Mouse (Mus musculus) urinary bladder, adult 18-20 months (tissue): ENCODE measurements around the gene Nucb1.
"Not testable (repeated sequence)": the region's sequence is repeated elsewhere in the genome, so short reads cannot be mapped to it uniquely, and the experiment has no call there.

ENCODE experiments used
- DNase-seq, 2 experiments: peaks; one replicate each; pipeline ENCODE4 v3.0.0; 2022; ENCODE audit warnings: low spot score in 2 of 2, mixed read lengths in 2 of 2

The Nucb1 gene

DNA sequence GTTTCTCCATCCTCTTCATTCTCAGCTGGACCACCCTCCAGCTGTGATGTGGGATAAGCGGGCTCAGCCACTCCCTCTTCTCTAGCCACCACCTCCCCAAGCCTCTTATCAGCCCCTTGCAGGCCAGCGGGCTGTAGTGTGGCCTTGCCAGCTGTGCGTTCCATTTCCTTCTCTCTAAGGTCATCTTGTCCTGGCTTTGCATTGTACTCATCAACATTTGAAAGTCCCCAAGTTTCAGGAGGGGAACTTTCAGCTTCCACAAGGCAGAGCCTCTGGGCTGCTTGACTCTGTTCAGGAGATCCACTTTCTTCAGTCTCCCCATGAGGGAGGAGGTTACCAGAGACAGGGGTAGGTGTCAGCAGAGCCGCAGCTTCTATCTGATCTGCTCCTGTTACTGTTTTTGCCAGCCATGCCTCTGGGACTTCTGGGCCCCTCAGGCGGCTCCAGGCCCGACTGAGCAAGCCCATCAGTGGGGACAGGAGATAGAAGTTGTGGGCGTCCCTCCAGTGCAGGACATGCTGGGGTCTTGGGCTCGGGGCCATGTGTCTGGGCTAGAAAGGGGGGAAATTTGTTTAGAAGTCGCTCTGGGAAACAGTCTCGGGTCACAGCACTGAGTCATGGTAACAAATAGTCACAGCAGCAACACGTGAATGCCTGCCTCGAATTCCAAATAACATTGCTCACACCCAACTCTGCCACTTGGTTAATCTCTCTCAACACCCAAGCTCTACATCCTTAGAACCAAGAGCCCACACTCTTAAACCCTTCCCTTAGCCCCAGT, 14.8 kb upstream of the Nucb1 start:
- DNase-seq = no peak

DNA sequence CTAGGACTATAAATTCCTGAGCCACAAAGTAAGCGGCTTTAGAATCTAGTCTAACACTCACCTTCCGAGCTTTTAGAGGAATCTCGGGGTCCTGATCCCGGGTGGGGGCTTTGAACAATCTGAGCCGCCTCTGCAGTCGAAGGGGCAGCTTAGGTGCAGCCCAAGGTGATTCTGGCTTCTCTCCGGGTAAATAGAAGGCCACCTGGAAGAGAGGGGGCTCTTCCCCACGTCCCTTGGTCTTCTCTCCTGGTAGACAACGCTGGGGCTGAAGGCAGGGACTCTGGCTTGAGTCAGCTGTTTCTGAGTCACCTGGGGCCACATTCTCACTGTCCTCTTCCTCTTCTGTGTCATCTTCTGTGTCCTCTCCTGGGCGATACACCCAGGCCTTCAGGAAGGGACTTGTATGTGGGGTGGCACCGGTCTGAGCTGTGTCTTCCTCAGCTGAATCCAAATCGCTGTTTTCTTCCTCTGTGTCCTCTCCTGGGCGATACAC, 13.5 kb upstream of the Nucb1 start:
- no peak for DNase-seq

DNA sequence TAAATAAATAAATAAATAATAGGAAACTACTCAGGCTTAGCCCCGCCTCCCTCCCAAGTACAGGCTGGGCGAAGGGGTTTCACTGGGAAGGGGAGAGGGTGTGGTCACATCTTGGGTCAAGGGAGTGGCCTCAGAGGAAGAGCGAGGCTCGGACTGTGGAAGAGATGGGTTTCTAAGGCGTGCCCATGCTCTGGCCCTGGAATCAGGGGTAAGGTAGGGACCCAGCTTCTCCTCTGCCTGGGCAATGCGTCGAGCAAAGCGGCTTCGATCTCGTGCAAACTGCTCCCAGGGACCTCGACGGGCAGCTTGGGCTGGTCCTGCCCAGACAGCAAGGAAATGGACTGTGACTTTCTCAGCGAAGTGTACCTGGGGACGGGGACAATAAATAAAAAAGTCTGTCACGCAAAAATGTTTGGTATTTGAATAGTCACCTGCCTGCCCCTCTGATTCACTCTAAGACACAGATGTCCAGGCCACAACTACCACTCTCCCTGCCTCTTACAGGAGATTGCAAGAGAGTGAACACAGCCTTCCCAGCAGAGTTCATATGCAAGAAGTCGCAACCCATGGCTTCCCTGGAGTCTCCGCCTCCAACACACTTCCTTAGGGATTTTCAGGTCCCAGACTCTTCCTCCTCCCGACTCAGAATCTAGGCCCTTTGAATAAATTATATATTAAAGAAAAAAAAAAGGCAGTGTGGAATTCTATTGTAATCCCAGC, 12.9 kb upstream of the Nucb1 start:
- DNase-seq = no peak

DNA sequence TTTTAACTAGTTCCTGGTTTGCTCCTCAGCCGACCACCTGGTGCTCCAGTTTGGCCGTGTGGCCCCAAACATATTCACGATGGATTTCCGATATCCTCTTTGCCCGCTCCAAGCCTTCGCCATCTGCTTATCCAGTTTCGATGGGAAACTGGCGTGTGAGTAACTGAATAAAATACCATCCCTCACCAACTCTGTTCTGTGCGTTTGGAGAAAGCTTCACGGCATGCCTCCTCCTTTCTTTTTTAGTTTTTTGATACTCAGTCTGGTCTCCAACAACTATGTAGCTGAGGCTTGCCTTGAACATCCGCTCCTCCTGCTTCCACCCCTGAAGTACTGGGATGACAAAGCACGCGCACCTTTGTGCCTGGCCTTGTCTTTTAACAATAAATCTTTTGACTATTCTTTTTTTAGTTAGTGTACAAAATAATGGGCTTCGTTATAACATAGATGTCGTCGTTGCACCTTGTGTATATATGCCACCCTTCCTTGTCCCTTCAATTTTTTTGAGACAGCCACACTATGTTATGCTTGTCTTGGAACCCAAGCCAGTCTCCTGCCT, 12.1 kb upstream of the Nucb1 start:
- DNase-seq = no peak

DNA sequence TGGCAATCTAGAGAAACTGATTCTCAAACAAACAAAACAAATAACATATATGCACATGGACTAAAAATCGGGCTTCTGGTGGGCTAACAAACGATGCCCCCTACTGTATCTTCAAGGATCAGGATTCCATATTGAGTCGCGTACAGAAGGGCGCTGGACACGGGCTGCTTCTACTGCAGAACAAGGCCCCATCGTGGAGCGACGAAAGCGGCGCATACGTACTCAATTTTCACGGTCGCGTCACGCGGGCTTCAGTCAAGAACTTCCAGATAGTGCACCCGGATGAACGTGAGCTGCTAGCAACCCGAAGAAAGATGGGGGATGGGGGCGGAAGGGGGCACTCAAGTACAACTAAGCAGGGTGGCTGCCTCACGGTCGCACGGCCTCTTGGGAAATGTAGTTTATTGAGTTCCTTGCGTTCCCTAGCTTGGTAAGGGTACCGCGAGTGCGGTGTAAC, 11.6 kb upstream of the Nucb1 start:
- DNase-seq = peak; percentile 79 to 81

DNA sequence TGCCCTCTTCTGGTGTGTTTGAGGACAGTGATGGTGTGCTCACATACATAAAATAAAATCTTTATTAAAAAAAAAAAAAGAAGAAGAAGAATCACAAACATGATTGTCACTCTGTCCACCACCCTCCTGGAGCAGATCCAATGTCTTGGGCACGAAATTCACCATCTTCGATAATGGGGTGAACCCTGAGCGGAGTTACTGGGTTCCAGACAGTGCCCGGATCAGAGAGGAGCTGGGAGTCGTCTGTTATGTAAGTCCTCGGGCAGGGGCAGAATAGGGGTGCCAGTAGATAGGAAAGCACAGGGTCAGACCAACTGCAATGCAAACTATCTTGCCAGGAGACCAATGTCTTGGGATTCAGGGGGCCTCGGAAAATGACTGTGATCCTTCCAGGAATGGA, 10.4 kb upstream of the Nucb1 start:
- DNase-seq = no peak

DNA sequence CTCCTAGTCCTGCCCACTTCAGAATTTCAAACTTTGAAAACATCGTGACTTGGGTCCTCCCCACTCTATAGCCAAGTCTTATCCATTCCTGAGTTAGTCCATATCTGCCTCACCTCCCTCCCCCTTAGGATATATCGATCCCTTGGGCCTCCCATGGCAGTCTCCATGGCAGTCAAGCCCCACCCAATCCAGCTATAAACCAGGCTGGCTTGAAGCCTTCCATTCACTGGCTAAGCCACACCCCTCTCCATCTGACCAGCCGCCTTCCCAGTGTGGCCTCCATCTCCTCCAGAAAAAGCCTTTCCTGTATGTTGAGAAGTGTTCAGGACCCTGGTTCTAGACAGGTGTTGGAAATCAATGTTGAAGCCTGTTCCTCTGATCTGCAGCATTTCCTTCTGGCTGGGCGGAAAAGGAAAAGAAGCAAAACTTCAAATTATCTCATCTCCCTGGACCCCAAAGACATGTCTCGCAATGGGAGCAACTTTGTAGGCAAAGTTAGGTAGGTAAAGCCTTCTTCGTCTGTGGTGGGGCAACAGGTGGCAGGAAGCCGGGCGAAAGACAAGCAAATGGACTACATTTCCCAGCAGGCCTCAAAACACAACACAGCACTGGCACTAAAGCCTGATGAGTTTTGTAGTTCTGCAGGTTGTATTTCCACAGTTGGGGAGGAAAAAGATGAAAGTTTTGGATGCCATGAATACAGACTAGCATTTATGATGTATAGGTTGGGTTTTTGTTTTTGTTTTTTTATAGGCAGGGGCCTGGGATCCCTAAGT, 9.3 kb upstream of the Nucb1 start:
- DNase-seq = no peak

DNA sequence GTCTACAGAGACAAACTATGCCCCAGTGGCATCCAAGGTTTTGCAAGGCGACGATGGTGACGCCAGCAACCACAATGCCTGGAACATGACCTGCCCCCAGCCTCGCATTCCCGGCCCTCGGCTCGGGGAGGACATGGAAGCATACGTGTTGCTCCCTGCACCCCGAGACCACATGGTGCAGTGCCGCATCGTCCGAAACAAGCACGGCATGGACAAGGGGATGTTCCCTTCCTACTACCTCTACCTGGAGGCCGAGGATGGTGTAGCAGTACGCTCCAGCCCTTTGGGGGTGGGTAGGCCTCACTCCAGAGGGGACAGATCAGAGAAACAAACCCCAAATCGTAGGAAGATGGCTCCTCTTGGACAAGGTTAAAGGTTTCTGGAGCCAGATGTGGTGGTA, 8.4 kb upstream of the Nucb1 start:
- no peak for DNase-seq

DNA sequence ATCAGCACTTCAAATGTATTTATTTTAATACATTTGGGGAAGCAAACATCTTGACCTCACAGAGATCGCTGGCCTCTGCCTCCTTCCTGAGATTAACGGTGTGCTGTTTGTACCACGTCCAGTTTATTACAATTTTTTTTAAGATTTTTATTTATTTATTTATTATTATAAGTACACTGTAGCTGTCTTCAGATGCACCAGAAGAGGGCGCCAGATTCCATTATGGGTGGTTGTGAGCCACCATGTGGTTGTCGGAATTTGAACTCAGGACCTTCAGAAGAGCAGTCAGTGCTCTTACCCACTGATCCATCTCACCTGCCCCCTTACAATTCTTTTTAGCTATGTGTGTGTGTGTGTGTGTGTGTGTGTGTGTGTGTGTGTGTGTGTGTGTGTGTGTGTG, 6.6 kb upstream of the Nucb1 start:
- not testable (repeated sequence) for DNase-seq

DNA sequence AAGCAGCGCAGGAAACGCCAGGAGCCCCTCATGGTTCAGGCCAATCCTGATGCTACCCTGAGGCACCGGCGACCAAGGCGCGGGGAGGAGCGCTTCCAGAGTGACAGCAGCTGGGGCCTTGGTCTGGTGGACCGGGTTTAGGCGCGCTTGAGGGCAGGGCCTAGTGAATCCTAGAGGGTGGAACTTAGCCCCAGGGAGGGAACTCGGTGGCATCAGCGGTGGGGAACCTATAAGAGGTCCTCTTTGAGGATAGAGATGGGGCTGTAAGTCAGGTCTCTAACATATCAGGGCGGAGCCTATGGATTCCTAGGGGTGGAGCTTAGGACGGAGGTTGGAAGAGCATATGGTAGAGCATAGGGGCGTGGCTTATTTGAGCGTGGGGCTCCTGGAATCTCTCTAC, 5.2 kb upstream of the Nucb1 start:
- no peak for DNase-seq

DNA sequence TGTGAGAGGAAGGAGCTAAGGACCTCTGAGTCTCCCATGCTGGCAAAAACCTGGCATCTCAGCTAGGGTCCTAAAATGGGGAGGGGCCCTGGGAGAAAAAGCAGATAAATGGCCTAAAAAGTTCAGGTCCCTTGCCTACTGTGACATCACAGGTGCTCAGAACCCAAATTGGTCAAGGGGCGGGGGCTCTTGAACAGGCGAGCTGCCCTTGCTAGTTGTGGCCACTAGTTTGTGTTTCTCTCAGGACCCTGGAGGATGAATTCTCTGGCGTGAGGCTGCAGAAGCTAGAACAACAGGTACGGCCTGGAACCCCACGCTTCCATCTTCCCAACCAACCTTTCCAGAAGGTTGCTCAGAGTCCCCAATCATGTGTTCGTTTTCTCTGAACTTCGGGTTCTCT, 4.2 kb upstream of the Nucb1 start:
- no peak for DNase-seq

DNA sequence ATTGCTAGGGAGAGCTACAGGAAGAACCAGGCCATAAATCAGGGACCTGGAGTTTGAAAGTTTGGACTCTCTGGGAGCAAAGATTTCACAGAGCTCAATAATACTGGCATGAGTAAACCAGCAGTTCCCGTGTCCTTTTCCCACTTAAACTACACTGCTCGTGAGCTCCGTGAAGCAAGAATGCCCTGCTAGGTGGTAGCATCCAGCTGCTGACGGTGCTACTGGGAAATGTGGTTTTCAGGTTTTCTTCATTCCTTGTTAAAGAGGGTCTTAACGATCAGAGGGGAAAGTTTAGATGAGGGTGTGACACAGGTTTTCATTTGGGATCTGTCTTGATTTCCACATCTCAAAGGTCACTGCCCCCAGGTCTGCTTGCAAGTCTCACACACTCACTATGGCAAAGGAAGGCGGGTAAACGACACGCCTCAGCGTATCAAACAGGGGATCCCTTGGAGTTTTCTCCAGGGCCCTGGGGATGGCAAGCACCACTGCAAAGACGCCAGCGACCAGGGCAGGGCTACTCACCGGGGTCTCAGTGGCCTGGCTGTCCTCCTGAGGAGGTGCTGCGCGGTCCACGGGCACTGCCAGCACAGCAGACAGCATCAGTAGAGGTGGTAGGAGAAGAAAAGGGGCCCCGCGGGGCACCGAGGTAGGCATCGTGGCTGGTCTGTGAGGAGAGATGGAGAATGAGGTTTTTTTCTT, 874 bp downstream of the Nucb1 start:
- no peak for DNase-seq

DNA sequence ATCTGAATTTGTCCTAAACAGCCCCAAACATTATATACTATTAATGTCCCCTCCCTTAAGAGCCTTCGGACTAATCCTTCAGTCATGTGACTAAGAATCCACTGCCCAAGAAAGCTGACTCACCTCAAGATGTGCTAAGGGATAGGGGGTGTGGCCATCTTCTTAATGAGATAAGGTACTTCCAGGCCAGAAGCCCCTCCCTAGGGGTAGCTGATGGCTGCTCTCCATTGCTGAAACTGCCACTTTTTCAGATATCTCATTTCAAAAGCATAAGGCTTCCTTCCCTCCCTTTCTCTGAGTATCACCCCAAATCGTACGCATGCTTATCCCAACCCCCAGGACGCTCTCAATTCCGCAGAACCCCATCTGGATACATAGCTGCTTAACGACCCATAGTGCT, 1.6 kb downstream of the Nucb1 start:
- DNase-seq = no peak

DNA sequence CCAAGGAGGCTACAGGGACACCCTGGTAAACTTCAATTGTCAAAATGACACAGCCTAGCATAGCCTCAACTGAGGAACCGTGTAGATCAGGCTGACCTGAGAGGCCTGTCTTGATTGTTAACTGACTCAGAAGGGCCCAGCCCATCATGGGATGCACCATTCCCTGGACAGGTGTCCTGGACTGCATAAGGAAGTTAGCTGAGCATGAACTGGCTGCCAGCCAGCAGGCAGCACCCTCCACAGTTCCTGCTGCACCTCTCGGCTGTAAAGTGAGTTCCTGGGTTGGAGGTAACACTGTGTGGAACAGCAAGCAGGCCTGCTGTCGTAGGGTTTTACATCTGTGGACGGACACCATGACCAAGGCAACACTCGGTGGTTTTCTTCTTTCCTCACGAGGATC, 2.6 kb downstream of the Nucb1 start:
- no peak for DNase-seq

DNA sequence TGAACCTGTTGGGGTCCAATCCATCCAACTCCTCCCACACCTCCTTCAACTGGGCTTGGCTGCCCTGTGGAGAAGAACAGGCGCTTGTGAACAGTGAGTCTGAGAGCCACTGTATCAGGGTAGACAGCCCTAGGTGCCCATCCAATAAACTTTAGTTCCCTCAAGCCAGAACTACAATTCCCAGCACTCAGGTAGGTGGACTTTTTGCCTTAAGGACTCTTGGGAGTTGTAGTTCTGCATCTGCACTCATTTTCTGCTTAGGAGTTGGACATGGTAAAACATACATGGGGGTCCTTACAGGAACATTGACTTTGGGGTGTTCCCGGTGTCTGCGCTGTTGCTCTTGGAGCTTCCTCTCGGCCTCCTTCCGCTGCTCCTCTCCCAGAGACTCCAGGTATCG, 11.8 kb downstream of the Nucb1 start:
- DNase-seq = no peak

DNA sequence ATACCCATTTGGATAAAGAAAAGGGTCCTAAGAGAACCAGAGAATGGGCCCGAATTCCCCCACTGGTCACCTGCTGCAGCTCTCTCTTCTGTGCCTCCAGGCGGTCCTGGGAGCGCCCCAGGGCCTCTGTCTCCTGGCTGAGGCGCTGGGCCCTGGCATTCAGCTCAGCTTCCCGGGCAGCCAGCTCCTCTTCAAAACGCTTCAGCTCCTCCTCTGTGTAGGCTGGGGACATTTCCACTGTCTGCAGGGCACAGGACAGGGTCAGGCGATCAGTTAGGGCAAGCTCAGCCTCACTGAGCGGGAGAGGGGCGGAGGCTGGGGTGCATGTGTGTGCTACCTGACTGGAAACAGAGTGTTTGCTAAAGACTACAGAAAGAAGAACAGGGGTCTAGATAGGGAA, 15.7 kb downstream of the Nucb1 start:
- no peak for DNase-seq

DNA sequence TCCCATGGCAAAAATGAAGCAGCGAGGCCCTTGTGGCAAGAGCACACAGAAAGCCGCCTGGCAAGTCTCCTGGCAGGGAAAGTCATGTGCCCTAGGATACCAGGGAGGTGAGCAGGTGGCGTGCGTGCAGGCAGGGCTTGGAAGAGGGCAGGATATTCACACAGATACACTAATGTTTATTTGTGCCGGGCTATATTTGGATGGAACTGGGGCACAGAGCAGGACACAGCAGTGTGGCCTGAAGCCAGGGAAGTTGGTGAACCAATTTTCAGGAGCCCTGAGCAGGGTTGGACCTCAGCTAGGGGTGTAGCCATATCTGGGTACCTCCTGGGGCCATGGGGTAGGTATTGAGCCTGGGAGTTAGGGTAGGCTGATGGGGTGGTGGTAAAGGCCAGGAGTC, 17.3 kb downstream of the Nucb1 start:
- DNase-seq = no peak

DNA sequence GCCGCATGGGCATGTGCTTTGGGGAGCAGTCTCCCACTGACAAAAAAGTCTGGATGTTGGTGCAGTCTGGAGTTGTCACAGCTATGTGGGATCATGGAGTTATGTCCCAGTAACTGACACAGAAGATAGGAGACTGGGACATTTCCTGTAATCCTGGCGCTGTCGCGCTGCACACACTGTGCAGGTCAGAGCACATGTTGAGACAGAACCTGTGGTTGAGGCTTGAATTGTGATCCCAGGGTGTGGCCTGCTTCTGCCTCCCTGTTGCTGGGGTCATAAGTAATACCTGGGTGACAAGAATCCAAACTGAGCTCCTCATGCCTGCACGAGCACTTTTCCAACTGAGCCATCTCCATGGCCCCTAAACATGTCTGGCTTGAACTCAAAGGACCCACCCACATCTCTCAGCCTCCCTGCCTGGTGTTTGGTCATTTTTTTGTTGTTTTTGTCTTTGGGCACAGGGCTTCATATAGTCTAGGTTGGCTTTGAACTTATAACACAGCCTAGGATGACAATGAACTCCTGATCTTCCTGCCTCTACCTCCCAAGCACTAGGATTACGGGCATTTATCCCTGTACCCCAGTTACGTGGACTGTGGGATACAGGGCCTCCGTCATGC, 17.9 kb downstream of the Nucb1 start:
- no peak for DNase-seq

DNA sequence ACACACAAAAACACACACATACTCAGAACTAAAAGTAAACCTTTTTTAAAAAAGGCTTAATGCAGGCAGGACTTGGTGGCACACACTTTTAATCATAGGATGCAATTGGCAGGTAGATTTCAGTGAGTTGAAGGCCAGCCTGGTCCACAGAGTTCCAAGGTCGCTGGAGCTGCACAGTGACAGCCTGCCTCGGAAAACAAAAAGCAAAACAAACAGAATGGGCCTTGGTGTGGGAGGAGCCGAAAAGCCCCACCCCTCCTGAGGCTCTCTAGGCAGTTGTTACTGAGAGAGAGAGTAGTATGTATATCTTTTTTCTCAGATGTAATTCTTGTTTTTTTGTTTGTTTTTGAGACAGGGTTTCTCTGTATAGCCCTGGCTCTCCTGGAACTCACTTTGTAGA, 18.9 kb downstream of the Nucb1 start:
- DNase-seq = no peak

DNA sequence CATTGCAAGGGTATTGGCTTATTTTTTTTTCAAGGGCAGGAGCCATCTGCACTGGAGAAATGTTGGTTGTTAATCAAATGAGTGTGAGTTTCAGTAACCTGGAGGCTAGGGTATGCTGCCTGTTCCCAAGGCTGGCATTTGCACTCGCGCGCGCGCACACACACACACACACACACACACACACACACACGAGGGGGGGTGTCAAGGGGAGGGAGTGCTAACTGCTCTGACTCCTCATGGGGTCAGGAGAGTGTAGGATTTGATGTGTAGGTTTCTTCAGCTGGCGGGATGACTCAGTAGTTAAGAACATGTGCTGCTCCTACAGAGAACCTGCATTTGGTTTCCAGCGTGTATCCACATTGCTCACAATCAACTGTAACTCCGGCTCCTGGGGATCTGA, 19.4 kb downstream of the Nucb1 start:
- no peak for DNase-seq

DNA sequence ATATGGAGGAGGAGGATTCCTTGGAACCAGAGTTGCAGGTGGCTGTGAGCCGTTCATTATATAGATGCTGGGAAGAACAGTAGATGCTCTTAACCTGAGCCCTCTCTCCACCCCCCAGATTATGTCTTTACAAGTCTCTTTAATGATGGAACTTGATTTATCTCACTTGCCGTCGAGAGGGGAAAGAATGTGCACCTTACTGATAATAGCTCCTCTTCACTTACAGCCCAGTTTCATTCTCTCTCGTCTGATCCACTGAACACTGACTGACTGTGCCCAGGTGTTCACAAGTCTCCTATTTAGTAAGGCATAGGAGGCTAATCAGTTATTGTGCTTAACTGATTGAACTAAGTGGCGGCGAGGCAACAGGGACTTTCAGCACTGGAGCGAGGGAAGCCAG, 20.6 kb downstream of the Nucb1 start:
- no peak for DNase-seq
